Mouse (Mus musculus): ENCODE measurements at regions not wholly inside any gene's neighbourhood (a gene's known extent, or its start where the extent isn't known, plus 50 kb on each side); places are given as distances from the start of the nearest gene placed in this dataset.

GRCm38 (mm10) chr14:114656636-114657035 lies 435.4 kb upstream of the Gpc5 start:
- Histone ChIP-seq H3K4me3 (ENCODE audit: insufficient read depth, low read length) (no peak overlapping the region), H3K27ac (ENCODE audit: insufficient read depth, low read length) (no peak overlapping the region), H3K4me1 (ENCODE audit: control insufficient read depth, insufficient read depth, low read length) (no peaks in the 10 kb centered on the region)
- no peak for TF ChIP-seq POLR2A (IDR thresholded peaks at IDR 0.05; ENCODE audit: low read depth, low read length)
- no peak for TF ChIP-seq CTCF (IDR thresholded peaks at IDR 0.05; ENCODE audit: borderline replicate concordance, insufficient read depth, low read length)

- H3K4me1 ChIP-seq (ENCODE audit: control insufficient read depth, insufficient read depth, low read length) = no peaks in the 10 kb centered on the region
- no peak overlapping the region for H3K4me3 ChIP-seq (ENCODE audit: insufficient read depth, low read length)
- TF ChIP-seq POLR2A (IDR thresholded peaks at IDR 0.05; ENCODE audit: low read depth, low read length) (no peak), CTCF (IDR thresholded peaks at IDR 0.05; ENCODE audit: borderline replicate concordance, insufficient read depth, low read length) (no peak)
- no peak overlapping the region for H3K27ac ChIP-seq (ENCODE audit: insufficient read depth, low read length)
Observed at GRCm38 (mm10) chr14:114662028-114662427, 430.0 kb upstream of the Gpc5 start.

- H3K27ac ChIP-seq (ENCODE audit: insufficient read depth, low read length) = no peak overlapping the region
- no peaks in the 10 kb centered on the region for H3K4me1 ChIP-seq (ENCODE audit: control insufficient read depth, insufficient read depth, low read length)
- no peak overlapping the region for H3K4me3 ChIP-seq (ENCODE audit: insufficient read depth, low read length)
- TF ChIP-seq POLR2A (IDR thresholded peaks at IDR 0.05; ENCODE audit: low read depth, low read length) (no peak), CTCF (IDR thresholded peaks at IDR 0.05; ENCODE audit: borderline replicate concordance, insufficient read depth, low read length) (no peak)
Observed at GRCm38 (mm10) chr14:114685133-114685532, 406.9 kb upstream of the Gpc5 start.

GRCm38 (mm10) chr14:114694930-114695329 lies 397.1 kb upstream of the Gpc5 start:
- H3K27ac ChIP-seq (ENCODE audit: insufficient read depth, low read length) = no peak overlapping the region
- no peaks in the 10 kb centered on the region for H3K4me1 ChIP-seq (ENCODE audit: control insufficient read depth, insufficient read depth, low read length)
- no peak for TF ChIP-seq POLR2A (IDR thresholded peaks at IDR 0.05; ENCODE audit: low read depth, low read length)
- H3K4me3 ChIP-seq (ENCODE audit: insufficient read depth, low read length) = no peak overlapping the region

- TF ChIP-seq POLR2A (IDR thresholded peaks at IDR 0.05; ENCODE audit: low read depth, low read length) = no peak
- TF ChIP-seq CTCF (IDR thresholded peaks at IDR 0.05; ENCODE audit: borderline replicate concordance, insufficient read depth, low read length) = no peak
- no peak overlapping the region for H3K4me3 ChIP-seq (ENCODE audit: insufficient read depth, low read length)
- no peak overlapping the region for H3K27ac ChIP-seq (ENCODE audit: insufficient read depth, low read length)
- no peaks in the 10 kb centered on the region for H3K4me1 ChIP-seq (ENCODE audit: control insufficient read depth, insufficient read depth, low read length)
Observed at GRCm38 (mm10) chr14:114697543-114697942, 394.5 kb upstream of the Gpc5 start.

GRCm38 (mm10) chr14:114723080-114723479 lies 368.9 kb upstream of the Gpc5 start:
- H3K4me1 ChIP-seq (ENCODE audit: control insufficient read depth, insufficient read depth, low read length) = no peaks in the 10 kb centered on the region
- TF ChIP-seq CTCF (IDR thresholded peaks at IDR 0.05; ENCODE audit: borderline replicate concordance, insufficient read depth, low read length) (no peak), POLR2A (IDR thresholded peaks at IDR 0.05; ENCODE audit: low read depth, low read length) (no peak)
- no peak overlapping the region for H3K27ac ChIP-seq (ENCODE audit: insufficient read depth, low read length)
- H3K4me3 ChIP-seq (ENCODE audit: insufficient read depth, low read length) = no peak overlapping the region

GRCm38 (mm10) chr14:114767323-114767722 lies 324.7 kb upstream of the Gpc5 start:
- TF ChIP-seq POLR2A (IDR thresholded peaks at IDR 0.05; ENCODE audit: low read depth, low read length) (no peak), CTCF (IDR thresholded peaks at IDR 0.05; ENCODE audit: borderline replicate concordance, insufficient read depth, low read length) (no peak)
- H3K4me3 ChIP-seq (ENCODE audit: insufficient read depth, low read length) = no peak overlapping the region

GRCm38 (mm10) chr14:114776723-114777122 lies 315.3 kb upstream of the Gpc5 start:
- no peak for TF ChIP-seq CTCF (IDR thresholded peaks at IDR 0.05; ENCODE audit: borderline replicate concordance, insufficient read depth, low read length)
- TF ChIP-seq POLR2A (IDR thresholded peaks at IDR 0.05; ENCODE audit: low read depth, low read length) = no peak
- no peak overlapping the region for H3K4me3 ChIP-seq (ENCODE audit: insufficient read depth, low read length)
- H3K4me1 ChIP-seq (ENCODE audit: control insufficient read depth, insufficient read depth, low read length) = no peaks in the 10 kb centered on the region
- no peak overlapping the region for H3K27ac ChIP-seq (ENCODE audit: insufficient read depth, low read length)

More at GRCm38 (mm10) chr14:114767323-114767722, 324.7 kb upstream of the Gpc5 start:
- Histone ChIP-seq H3K27ac (ENCODE audit: insufficient read depth, low read length) (no peak overlapping the region), H3K4me1 (ENCODE audit: control insufficient read depth, insufficient read depth, low read length) (no peaks in the 10 kb centered on the region)

- TF ChIP-seq POLR2A (IDR thresholded peaks at IDR 0.05; ENCODE audit: low read depth, low read length) (no peak), CTCF (IDR thresholded peaks at IDR 0.05; ENCODE audit: borderline replicate concordance, insufficient read depth, low read length) (no peak)
- no peaks in the 10 kb centered on the region for H3K4me1 ChIP-seq (ENCODE audit: control insufficient read depth, insufficient read depth, low read length)
- no peak overlapping the region for H3K27ac ChIP-seq (ENCODE audit: insufficient read depth, low read length)
- no peak overlapping the region for H3K4me3 ChIP-seq (ENCODE audit: insufficient read depth, low read length)
Observed at GRCm38 (mm10) chr14:114781821-114782220, 310.2 kb upstream of the Gpc5 start.

GRCm38 (mm10) chr14:114790946-114791830 lies 300.8 kb upstream of the Gpc5 start:
- TF ChIP-seq CTCF (IDR thresholded peaks at IDR 0.05; ENCODE audit: borderline replicate concordance, insufficient read depth, low read length) (peak; percentile 58; the same call in 1 of the 2 replicates), POLR2A (IDR thresholded peaks at IDR 0.05; ENCODE audit: low read depth, low read length) (no peak)
- no peaks in the 10 kb centered on the region for H3K4me1 ChIP-seq (ENCODE audit: control insufficient read depth, insufficient read depth, low read length)
- no peak overlapping the region for H3K27ac ChIP-seq (ENCODE audit: insufficient read depth, low read length)
- H3K4me3 ChIP-seq (ENCODE audit: insufficient read depth, low read length) = no peak overlapping the region
